Mouse (Mus musculus) layer of hippocampus, adult 18-20 months (tissue): ENCODE data around the gene Pde4b. TPM values are rescaled to one million over a fixed set of nuclear protein-coding genes. Genes with fewer than 3 reads are reported as not detected.

Experiments
- DNase-seq, 2 experiments: peaks; one replicate each; pipeline ENCODE4 v3.0.0; 2022; ENCODE audit warnings: low spot score in 2 of 2
- total RNA-seq, 2 experiments: library from RNA; stranded (reverse); gene quantifications; 2 replicates each; pipeline ENCODE4 v1.2.3; 2021

Gene Pde4b
- total RNA-seq, 2 experiments from 2014 or later, result 59.5 to 65.2 TPM

- DNase-seq, result peak in 1 of 2 experiments; percentile 53
Observed at GRCm38 (mm10) chr4:102533183-102534048, 446.1 kb downstream of the Pde4b start.

DNA sequence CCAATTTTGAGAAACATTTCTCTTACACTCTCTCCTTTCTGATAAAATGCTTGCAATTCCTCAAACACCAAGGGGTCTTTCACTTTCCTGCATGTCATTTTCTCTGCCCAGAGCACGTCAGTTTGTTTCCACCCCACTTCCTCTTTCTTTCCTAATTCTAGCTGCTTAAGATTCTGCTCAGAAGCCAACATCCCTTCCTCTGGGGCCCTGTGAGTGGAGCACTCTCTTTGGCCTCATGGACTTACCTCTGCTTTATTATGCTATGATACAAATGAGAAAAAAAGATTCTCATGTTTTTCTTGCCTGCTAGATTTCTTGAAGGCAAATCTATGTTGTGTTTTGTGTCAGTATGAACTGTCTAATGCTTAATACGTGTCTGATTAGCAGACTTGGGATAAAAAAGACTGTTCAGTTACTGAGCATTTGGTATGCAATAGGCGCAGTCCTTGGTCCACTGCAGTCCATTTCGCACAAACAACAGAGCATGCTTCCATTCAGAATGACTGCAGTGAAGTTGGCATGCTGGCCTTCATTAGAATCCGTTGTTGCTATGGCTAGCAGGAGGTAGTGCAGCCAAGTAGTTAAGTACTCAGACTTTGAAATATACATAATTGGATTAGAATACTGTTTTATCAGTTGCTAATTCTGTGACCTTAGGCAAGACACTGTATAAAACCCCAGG, 446.8 kb downstream of the Pde4b start:
- peak in 1 of 2 experiments; percentile 47 for DNase-seq

DNA sequence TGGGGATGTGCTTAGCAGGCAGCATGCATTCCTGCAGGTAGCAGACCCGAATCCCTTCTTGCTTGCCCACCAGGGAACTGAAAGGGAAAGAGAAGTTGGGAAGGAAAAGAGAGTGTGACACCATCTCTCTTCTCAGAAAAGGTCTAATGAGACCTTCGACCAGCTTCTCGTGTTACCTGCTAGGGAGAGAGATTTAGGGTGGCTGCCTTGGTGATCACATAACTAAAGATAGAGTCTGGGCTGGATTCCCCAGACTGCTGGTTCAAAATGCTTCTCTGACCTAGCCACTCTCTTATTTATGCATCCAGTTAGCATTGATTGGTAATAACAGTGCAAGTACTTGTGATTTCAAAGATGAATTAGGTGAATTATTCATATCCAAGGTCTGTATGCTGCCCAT, 448.5 kb downstream of the Pde4b start:
- no peak for DNase-seq

DNA sequence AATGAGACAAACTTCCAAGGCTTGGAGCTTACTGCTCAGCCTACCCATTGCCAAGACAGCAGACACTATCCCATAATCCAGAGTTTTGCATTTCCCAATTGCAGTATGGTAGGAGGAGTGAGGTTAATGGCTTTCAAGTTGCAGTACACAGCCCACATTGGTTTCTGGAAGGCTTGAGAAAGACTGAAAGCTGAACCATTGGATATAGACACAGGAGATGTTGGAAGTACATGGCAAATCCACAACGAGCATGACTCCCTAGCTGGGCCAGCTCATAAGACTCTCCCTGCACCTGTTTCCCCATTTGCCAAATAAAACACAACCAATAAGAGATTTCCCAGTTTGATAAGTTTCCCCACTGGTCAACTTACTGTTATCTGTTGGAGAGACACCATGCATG, 450.9 kb downstream of the Pde4b start:
- no peak for DNase-seq

DNA sequence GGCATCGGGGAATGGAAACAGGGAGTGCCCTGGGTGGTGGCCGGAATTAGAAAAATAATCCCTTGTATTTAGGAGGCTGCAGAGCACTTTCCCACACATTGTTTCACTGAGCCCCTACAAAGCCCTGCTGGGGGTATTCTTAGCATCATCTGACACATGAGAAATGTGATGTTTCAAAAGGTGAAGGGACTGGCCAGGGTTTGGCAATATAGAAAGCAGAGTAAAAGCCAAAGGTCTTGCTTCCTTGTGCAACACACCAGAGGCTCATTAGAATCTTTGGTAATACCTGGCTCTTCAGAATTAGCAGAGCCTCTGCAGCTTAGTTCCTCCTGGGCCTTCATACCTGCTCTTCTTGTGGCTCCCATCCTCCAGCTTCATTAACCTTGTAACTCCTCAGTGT, 451.4 kb downstream of the Pde4b start:
- no peak for DNase-seq

DNA sequence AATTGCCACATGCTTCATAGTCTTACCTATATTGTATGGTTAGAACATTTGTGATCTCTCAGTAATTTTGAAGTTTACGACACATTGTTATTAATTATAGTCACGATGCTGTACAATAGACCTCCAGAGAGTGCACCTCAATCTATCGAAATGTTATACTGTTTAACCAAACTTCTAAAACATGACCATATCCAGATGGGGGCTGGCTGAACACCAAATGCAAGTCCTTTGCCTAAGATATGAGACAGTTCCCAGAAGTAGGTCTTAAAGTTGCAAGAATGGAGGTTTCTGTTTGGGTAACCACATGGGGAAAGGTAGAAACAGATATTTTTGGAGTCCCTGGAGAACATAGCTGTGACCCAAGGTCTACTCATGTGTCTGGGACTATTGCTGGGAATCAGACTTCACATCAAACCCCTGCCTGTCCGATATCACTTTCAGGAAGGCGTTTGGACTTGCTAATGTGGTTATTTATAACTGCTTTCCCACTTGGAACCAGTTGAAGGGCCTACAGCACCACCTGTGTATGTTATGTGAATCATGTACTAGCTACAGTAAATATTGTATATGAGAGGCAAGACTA, 452.3 kb downstream of the Pde4b start:
- no peak for DNase-seq

GRCm38 (mm10) chr4:102542976-102543375, 455.6 kb downstream of the Pde4b start:
- DNase-seq, result no peak

DNA sequence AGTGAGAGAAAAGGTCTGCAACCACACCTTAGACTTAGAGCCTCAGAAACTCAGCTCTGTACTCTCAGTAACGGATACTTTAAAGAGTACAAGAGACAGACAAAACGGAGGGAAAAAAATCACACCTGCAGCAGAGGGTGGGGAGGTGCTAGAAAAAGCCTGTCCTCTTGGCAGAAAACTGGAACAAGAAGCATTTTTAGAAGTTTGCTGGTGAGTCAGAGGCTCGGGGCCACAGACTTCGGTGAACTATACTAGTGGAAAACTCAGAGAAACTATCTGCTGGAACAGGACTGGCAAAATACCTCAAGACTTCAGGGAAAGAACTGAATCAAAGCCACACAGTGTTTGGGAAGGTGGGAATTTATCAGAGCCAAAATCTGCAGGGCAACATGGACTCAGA, 457.9 kb downstream of the Pde4b start:
- DNase-seq, result no peak

DNA sequence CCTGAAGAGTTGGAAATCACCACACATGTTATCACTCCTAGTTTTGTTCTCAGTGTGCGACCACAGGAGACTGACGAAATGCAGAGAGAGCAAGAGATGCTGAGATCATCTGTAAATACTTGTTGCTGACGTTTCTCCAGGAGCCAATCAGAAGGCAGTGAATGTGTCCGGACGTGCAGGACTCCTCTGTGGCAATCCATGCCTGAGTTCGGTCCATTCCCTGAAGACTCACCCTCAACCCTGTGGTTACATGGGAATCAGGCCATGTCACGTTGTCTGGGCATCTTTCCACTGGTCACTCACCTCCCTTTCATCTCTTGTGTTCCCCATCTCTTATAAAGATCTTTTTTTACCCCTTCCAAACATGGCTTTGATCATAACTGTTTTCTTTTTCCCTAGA, 468.2 kb downstream of the Pde4b start:
- no peak for DNase-seq

GRCm38 (mm10) chr4:102557006-102557405, 469.7 kb downstream of the Pde4b start:
- no peak for DNase-seq

DNA sequence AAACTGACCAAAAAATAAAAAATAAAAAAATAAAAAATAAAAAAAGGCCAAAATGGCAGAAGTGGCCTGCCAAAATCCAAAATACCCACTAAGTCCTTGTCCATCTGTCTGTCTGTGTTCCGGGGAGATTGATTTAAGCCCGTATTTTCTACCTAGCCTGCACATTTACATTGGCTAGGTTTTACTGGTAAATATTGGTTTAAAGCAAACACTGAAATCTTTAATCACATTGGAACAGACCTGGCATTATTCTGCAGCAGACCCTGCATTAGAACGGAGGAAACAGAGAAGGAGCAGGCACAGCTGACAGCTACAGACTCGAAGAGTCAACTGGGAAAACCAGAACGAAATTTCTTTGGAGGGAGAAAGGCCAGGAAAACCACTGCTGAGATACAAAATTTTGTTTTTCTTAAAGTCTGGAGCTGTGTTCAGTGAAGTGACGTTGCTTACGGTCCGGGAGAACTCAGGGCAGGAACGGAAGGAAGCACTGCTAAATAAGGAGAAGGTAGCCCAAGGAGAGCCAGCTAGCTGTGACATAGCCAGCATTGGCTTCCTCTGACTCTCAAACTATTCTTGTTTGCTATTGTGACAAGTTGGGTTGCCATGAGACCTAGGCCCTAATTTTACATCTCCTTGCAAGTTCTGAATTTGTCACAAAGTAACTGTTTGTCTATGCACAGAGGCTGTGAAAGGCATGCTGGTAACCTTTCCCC, 470.3 kb downstream of the Pde4b start:
- DNase-seq, result no peak

GRCm38 (mm10) chr4:102558328-102558727, 471.0 kb downstream of the Pde4b start:
- DNase-seq, result no peak

GRCm38 (mm10) chr4:102560676-102561280, 473.4 kb downstream of the Pde4b start:
- no peak for DNase-seq

DNA sequence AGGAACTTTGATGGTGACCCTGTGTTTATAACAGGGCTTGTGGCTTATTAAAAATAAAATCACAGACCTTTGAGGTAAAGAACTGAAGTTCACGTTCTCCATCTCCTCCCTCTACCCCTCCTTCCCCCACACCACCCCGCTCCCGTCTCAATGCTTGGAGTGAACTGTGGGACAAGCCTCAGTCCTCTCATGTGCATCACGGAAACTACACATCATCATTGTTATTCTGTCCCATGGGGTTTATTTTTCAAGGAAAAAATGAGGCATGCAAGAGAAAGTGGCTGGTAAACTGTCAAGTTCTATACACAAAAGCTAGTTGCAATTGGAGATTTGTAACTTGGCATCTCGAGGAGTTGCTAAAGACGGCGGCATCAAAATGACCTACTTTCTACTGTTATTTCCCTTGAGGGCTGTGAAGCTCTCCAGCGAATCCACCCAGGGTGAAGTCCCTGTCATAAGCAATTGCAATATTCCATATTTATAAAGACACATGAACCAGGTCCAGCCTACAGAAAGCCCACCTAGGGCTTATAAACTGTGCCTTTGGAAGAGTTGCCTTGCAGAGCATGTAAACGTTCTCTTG, 476.0 kb downstream of the Pde4b start:
- no peak for DNase-seq

DNA sequence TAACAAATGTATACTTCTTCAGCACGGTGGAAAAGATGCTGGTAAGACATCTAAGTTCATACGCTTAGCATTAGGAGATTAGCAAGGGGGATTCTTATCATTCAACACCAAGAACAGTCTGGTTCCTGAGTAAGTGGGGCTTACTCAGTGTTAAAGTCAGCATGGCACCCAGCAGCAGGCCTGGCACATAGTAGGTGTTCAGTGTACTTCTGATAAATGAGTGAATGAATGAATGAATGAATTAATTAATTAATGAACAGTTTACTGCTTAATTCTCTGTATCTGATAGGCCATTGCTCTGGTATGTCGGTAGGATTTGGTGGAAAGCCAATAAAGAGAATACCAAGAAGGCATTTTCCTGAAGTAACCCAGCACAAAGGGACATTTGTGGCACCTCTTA, 476.9 kb downstream of the Pde4b start:
- DNase-seq, result no peak

DNA sequence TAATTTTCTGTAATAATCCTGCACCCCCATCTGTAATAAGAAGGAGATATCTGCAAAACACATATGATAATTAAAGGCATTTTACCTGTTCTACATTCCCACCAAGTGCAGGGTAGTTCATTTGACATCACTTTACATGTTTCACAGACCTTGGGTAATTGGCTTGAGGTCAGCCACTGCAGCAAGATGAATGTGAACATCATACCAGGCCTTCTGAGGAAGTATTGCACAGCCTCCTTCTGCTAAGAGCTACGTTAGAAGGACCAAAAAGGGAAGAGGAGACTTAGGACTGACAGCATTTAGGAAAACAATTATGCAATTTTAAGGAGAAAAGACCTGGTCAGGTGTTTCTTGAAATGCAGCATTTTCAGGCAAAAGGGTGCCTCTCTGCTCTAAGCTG, 479.1 kb downstream of the Pde4b start:
- DNase-seq, result no peak

GRCm38 (mm10) chr4:102567111-102567510, 479.8 kb downstream of the Pde4b start:
- no peak for DNase-seq

DNA sequence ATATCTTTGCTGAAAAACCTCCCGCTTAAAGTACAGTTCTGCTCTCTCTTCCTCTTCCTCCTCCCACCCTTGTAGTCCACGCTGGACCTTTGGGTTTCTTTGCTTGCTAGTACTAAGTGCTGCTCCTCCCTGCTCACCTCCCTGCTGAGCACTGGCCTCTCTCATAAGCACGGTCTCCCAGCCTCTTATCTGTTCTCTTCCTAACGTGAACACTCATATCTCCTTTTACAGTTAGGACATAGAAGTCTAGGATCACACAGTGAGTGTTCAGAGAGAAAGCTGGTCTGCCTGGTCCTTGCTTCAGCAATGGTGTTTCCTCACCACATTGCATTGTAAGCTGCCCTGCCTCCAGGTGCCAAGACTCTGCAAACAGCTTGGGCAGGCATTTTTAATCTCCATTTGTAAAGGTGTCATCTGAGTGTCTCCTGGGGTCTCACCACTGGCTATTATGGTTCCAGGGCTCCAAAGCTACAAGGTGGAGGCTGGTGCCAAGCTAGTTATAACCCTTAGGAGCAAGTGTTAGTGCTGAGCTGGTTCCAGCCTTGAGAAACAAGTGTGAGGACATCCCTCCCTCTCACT, 480.4 kb downstream of the Pde4b start:
- DNase-seq, result no peak

DNA sequence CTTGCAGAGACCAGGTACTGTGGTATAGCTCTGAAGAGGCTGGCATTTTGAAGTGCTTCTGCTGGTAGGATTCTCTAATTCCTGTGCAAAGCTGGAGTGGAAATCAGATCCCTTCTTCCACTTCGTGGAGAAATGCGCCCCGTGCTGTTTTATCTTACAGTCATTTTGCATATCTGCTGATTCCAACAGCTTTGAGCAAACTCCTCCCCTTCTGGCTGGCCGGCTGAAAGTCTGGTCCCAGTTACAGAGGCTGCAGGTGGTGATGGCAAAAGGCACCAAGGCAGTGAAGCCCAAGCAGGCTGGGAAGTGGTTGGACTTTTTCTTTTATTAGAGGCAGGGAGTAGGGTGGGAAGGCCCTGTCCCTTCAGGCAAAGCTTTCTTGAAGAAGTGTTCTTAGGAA, 481.2 kb downstream of the Pde4b start:
- no peak for DNase-seq

- DNase-seq, result no peak
Observed at GRCm38 (mm10) chr4:102569101-102569583, 481.8 kb downstream of the Pde4b start.
